Mouse (Mus musculus) MEL (cell line): ENCODE data around the gene Lgals7.
A peak's percentile ranks its signal among the peaks of the same experiment; 100 is the strongest.

Experiments used
- CTCF ChIP-seq, 3 experiments: IDR thresholded peaks in 2 of 3; conservative IDR thresholded peaks in 1 of 3; 2 replicates each; pipeline ENCODE4 v1.5.1; 2011 to 2012; ENCODE audit warnings: low read length in 3 of 3, low read depth in 2 of 3, mild to moderate bottlenecking in 2 of 3, improper control_type of control experiment in 1 of 3, inconsistent platforms in 1 of 3, mixed read lengths in 1 of 3, moderate library complexity in 1 of 3; ENCODE audit not compliant: control insufficient read depth in 1 of 3, insufficient read depth in 1 of 3, poor library complexity in 1 of 3, severe bottlenecking in 1 of 3
- E2F4 ChIP-seq: IDR thresholded peaks from 2 replicates; pipeline ENCODE4 v1.6.1; 2011; ENCODE audit warnings: low read depth, low read length, improper control_type of control experiment, borderline replicate concordance
- EP300 ChIP-seq, 2 experiments: IDR thresholded peaks; 2 replicates each; pipeline ENCODE4 v1.6.1; 2011; ENCODE audit warnings: improper control_type of control experiment in 2 of 2, low read length in 2 of 2, low read depth in 1 of 2, mild to moderate bottlenecking in 1 of 2
- JUND ChIP-seq: IDR thresholded peaks from 2 replicates; pipeline ENCODE4 v1.6.1; 2011; ENCODE audit warnings: low read depth, mild to moderate bottlenecking, improper control_type of control experiment, low read length
- MAX ChIP-seq: IDR thresholded peaks from 2 replicates; pipeline ENCODE4 v1.6.1; 2011; ENCODE audit warnings: low read length, improper control_type of control experiment
- MAZ ChIP-seq: IDR thresholded peaks from 2 replicates; pipeline ENCODE4 v1.6.1; 2012; ENCODE audit warnings: low read depth, mild to moderate bottlenecking, inconsistent platforms, low read length, improper control_type of control experiment
- MYC ChIP-seq: IDR thresholded peaks from 2 replicates; pipeline ENCODE4 v1.6.1; 2011; ENCODE audit warnings: low read depth, mild to moderate bottlenecking, low read length, improper control_type of control experiment, moderate library complexity
- NELFE ChIP-seq: IDR thresholded peaks from 2 replicates; pipeline ENCODE4 v1.6.1; 2011; ENCODE audit warnings: low read depth, low read length, improper control_type of control experiment
- POLR2A ChIP-seq, 2 experiments: IDR thresholded peaks; 2 replicates each; pipeline ENCODE4 v1.6.1; 2011 to 2012; ENCODE audit warnings: low read length in 2 of 2, mild to moderate bottlenecking in 2 of 2, control low read depth in 1 of 2, improper control_type of control experiment in 1 of 2, low read depth in 1 of 2, moderate library complexity in 1 of 2; ENCODE audit not compliant: control insufficient read depth in 1 of 2, insufficient read depth in 1 of 2, poor library complexity in 1 of 2
- RCOR1 ChIP-seq: IDR thresholded peaks from 2 replicates; pipeline ENCODE4 v1.6.1; 2012; ENCODE audit warnings: low read depth, mild to moderate bottlenecking, inconsistent platforms, low read length, improper control_type of control experiment
- TAL1 ChIP-seq: IDR thresholded peaks from 2 replicates; pipeline ENCODE4 v1.6.1; 2012; ENCODE audit warnings: mild to moderate bottlenecking, inconsistent platforms, low read length, moderate library complexity, mixed read lengths
- TCF12 ChIP-seq: IDR thresholded peaks from 2 replicates; pipeline ENCODE4 v1.6.1; 2014; ENCODE audit warnings: low read depth, mild to moderate bottlenecking, inconsistent platforms, low read length, improper control_type of control experiment, moderate library complexity
- UBTF ChIP-seq: IDR thresholded peaks from 2 replicates; pipeline ENCODE4 v1.6.1; 2012; ENCODE audit warnings: low read depth, mild to moderate bottlenecking, inconsistent platforms, low read length, improper control_type of control experiment, moderate library complexity, borderline replicate concordance; ENCODE audit not compliant: insufficient read depth

DNA sequence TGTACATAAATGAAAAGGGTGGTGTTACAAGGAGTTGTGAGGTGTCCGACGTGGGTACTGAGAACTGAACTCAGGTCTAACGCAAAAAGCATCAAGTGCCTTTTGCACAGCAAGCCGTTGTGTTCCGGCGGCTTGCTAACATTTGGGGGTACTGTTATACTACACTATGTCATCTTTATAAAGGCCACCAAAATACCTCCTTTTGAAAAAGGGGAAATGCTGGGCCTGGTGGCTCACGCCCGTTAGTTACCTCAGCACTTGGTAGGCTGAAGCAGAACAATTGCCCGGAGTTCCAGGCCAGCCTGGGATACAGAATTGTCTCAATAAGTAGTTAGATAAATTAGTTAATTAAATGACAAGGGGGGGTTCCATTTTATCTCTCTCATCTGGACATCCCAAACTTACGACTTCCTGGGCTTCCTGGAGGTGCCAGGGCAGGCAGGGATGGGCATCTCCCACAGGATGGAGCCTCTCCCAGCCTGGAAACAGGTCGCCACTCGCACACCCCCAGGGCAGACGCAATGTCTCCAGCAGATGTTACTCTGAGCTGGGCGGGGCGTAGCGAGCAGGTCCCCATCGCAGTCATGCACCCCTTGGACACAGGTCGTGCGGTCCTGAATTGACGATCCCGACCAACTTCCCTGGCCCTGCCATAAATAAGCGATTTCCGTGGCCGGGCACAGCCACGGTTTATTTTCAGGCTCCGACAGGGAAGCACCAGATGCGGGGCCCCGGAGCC is 3.3 kb downstream of the Lgals7 start:
- TF ChIP-seq TCF12 = no peak
- no peak for TF ChIP-seq CTCF (IDR thresholded peaks at IDR 0.05 in 2 of 3, conservative IDR thresholded peaks at IDR 0.05 in 1 of 3; ENCODE audit: control insufficient read depth in 1 of 3, insufficient read depth in 1 of 3, low read depth in 2 of 3, low read length in 3 of 3, poor library complexity in 1 of 3, severe bottlenecking in 1 of 3)
- TF ChIP-seq JUND = no peak
- TF ChIP-seq POLR2A (IDR thresholded peaks at IDR 0.05; ENCODE audit: control insufficient read depth in 1 of 2, insufficient read depth in 1 of 2, low read depth in 1 of 2, low read length in 2 of 2, poor library complexity in 1 of 2) = no peak
- TF ChIP-seq NELFE = no peak
- no peak for TF ChIP-seq E2F4
- peak; percentile 31; the same call in 1 of the 2 replicates for TF ChIP-seq RCOR1
- no peak; the same call in 1 of the 2 replicates for TF ChIP-seq MAX
- no peak for TF ChIP-seq UBTF
- TF ChIP-seq TAL1 = no peak
- no peak for TF ChIP-seq MYC
- TF ChIP-seq EP300 (IDR thresholded peaks at IDR 0.05; ENCODE audit: low read depth in 1 of 2, low read length in 2 of 2) = no peak; a peak in 1 of 4 replicates
- no peak for TF ChIP-seq MAZ
